Mouse (Mus musculus): ENCODE data around the gene Hlcs.

Gene Hlcs

GRCm38 (mm10) chr16:94096479-94096878 is 216.9 kb downstream of the Hlcs start:
- no peak for DNase-seq (ENCODE audit: low read depth, low spot score)

GRCm38 (mm10) chr16:94095109-94095822 is 218.1 kb downstream of the Hlcs start:
- no peak for DNase-seq (ENCODE audit: low read depth, low spot score)

GRCm38 (mm10) chr16:94094251-94095108 is 218.9 kb downstream of the Hlcs start:
- no peak for DNase-seq (ENCODE audit: low read depth, low spot score)

- DNase-seq (ENCODE audit: low read depth, low spot score): no peak
Measured at GRCm38 (mm10) chr16:94093151-94093863, 220.1 kb downstream of the Hlcs start.

- no peak for DNase-seq (ENCODE audit: low read depth, low spot score)
Measured at GRCm38 (mm10) chr16:94092511-94093150, 220.7 kb downstream of the Hlcs start.

- DNase-seq (ENCODE audit: low read depth, low spot score): no peak
Measured at GRCm38 (mm10) chr16:94088819-94089692, 224.3 kb downstream of the Hlcs start.

GRCm38 (mm10) chr16:94088226-94088748 is 225.1 kb downstream of the Hlcs start:
- DNase-seq (ENCODE audit: low read depth, low spot score): no peak

- no peak for DNase-seq (ENCODE audit: low read depth, low spot score)
Measured at GRCm38 (mm10) chr16:94087570-94088225, 225.7 kb downstream of the Hlcs start.

GRCm38 (mm10) chr16:94086701-94087569 is 226.4 kb downstream of the Hlcs start:
- no peak for DNase-seq (ENCODE audit: low read depth, low spot score)

GRCm38 (mm10) chr16:94085603-94086285 is 227.6 kb downstream of the Hlcs start:
- no peak for DNase-seq (ENCODE audit: low read depth, low spot score)

- no peak for DNase-seq (ENCODE audit: low read depth, low spot score)
Measured at GRCm38 (mm10) chr16:94084711-94085602, 228.4 kb downstream of the Hlcs start, which contains the start of gene Sim2. Sim2 (plus strand) TSS chr16:94084931.

- no peak for DNase-seq (ENCODE audit: low read depth, low spot score)
Measured at GRCm38 (mm10) chr16:94083848-94084525, 229.4 kb downstream of the Hlcs start.

GRCm38 (mm10) chr16:94082960-94083847 is 230.2 kb downstream of the Hlcs start:
- DNase-seq (ENCODE audit: low read depth, low spot score): no peak

- no peak for DNase-seq (ENCODE audit: low read depth, low spot score)
Measured at GRCm38 (mm10) chr16:94081996-94082708, 231.2 kb downstream of the Hlcs start.

- DNase-seq (ENCODE audit: low read depth, low spot score): no peak
Measured at GRCm38 (mm10) chr16:94081596-94081995, 231.8 kb downstream of the Hlcs start.
